Mouse (Mus musculus): ENCODE measurements at regions not wholly inside any gene's neighbourhood (a gene's known extent, or its start where the extent isn't known, plus 50 kb on each side); places are given as distances from the start of the nearest gene placed in this dataset.

DNA sequence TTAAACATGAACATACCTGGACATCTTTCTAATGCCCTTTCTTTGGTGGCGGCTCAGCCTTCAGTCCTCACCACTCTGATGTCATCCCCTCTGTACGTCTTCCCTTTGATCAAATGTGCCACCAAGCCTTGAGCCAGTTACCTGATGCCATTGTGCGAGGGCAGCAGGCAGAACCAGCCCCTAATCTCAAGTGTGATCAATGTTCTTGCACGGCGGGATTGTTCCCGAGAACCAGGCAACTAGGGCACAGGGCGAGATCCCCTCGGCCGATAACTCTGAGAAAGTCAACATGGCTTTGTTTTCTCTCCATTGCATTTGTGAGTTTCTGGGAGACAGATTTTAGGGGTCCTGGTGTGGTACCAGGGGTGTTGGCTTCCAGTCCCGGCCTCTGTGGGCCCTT lies 166.2 kb upstream of the Msx2 start:
- TF ChIP-seq CTCF (IDR thresholded peaks at IDR 0.05; ENCODE audit: control insufficient read depth, insufficient read depth, low read length) (no peak), POLR2A (IDR thresholded peaks at IDR 0.05; ENCODE audit: borderline replicate concordance, control insufficient read depth, low read depth, low read length) (no peak)
